Mouse (Mus musculus): Measurements from ENCODE around the gene Adamts4. TPM values are rescaled to one million over a fixed set of nuclear protein-coding genes. Genes with fewer than 3 reads are reported as not detected.
A peak's percentile ranks its signal among the peaks of the same experiment; 100 is the strongest.
"Not testable (repeated sequence)": the region's sequence is repeated elsewhere in the genome, so short reads cannot be mapped to it uniquely, and the experiment has no call there.

Adamts4 gene
- total RNA-seq, 2 experiments from 2014 or later: 4.2 to 5.3 TPM

- DNase-seq: no peak
- intact Hi-C loops (cut with DNase I): no loop called here
These were observed 43.7 kb downstream of the Adamts4 start for GRCm38 (mm10) chr1:171293906-171294297.

GRCm38 (mm10) chr1:171294298-171295062 lies 44.3 kb downstream of the Adamts4 start, which contains the start of gene Ufc1:
Gene Ufc1 (minus strand): TSS chr1:171295024.
- intact Hi-C loops (cut with DNase I): no loop called here
- peak; percentile 79 for DNase-seq

- intact Hi-C loops (cut with DNase I): no loop called here
- no peak for DNase-seq
These were observed 44.8 kb downstream of the Adamts4 start for GRCm38 (mm10) chr1:171295063-171295402.

GRCm38 (mm10) chr1:171298226-171298625 lies 48.0 kb downstream of the Adamts4 start:
- intact Hi-C loops (cut with DNase I): no loop called here
- no peak for DNase-seq

- DNase-seq; intact Hi-C loops (cut with DNase I): not testable (repeated sequence)
These were observed 55.9 kb downstream of the Adamts4 start for GRCm38 (mm10) chr1:171306157-171306556.

- no peak for DNase-seq
- intact Hi-C loops (cut with DNase I): no loop called here
These were observed 59.1 kb downstream of the Adamts4 start for GRCm38 (mm10) chr1:171309321-171309720.

Other genes with a start within 250 kb of the Adamts4 start
- not detected for gene Fcgr4, start 231.5 kb upstream of the Adamts4 start, total RNA-seq (2021)
- 1 to 10 TPM; 6.7 to 7.0 TPM for gene Fcgr3, start 185.5 kb upstream of the Adamts4 start, total RNA-seq (2021)
- 1 to 10 TPM in 1 of 2 experiments, under 1 TPM in 1; 0.91 to 1.6 TPM for gene Cfap126, start 136.5 kb upstream of the Adamts4 start, total RNA-seq (2021)
- 100 to 1,000 TPM; 200 to 212 TPM for gene Sdhc, start 99.8 kb upstream of the Adamts4 start, total RNA-seq (2021)
- gene Mpz, start 99.7 kb upstream of the Adamts4 start, total RNA-seq (2021): not detected
- 10 to 100 TPM in 1 of 2 experiments, 1 to 10 TPM in 1; 9.0 to 11.3 TPM for gene Pcp4l1, start 54.2 kb upstream of the Adamts4 start, total RNA-seq (2021)
- not detected for gene Nr1i3, start 36.5 kb upstream of the Adamts4 start, total RNA-seq (2021)
- 10 to 100 TPM; 50.7 to 56.9 TPM for gene Tomm40l, start 27.9 kb upstream of the Adamts4 start, total RNA-seq (2021)
- gene Apoa2, start 25.4 kb upstream of the Adamts4 start, total RNA-seq (2021): 1 to 10 TPM; 2.6 to 3.0 TPM
- 1 to 10 TPM; 7.1 to 8.0 TPM for gene Fcer1g, start 16.1 kb upstream of the Adamts4 start, total RNA-seq (2021)
- 100 to 1,000 TPM; 183 to 186 TPM for gene Ndufs2, start 967 bp downstream of the Adamts4 start, total RNA-seq (2021)
- 10 to 100 TPM; 74.2 to 87.8 TPM for gene B4galt3, start 19.9 kb downstream of the Adamts4 start, total RNA-seq (2021)
- 10 to 100 TPM; 19.6 to 25.4 TPM for gene Ppox, start 30.8 kb downstream of the Adamts4 start, total RNA-seq (2021)
- 10 to 100 TPM; 60.4 to 66.4 TPM for gene Usp21, start 37.6 kb downstream of the Adamts4 start, total RNA-seq (2021)
- 10 to 100 TPM; 91.2 to 93.4 TPM for gene Ufc1, start 44.6 kb downstream of the Adamts4 start, total RNA-seq (2021)
- gene Dedd, start 78.7 kb downstream of the Adamts4 start, total RNA-seq (2021): 10 to 100 TPM; 38.4 to 45.9 TPM
- 10 to 100 TPM; 35.3 to 36.8 TPM for gene Nit1, start 95.2 kb downstream of the Adamts4 start, total RNA-seq (2021)
- 100 to 1,000 TPM; 112 to 125 TPM for gene Pfdn2, start 95.2 kb downstream of the Adamts4 start, total RNA-seq (2021)
- gene Klhdc9, start 110.4 kb downstream of the Adamts4 start, total RNA-seq (2021): 1 to 10 TPM; 4.4 to 4.8 TPM
- 1 to 10 TPM in 1 of 2 experiments, under 1 TPM in 1; 0.88 to 1.2 TPM for gene Nectin4, start 119.7 kb downstream of the Adamts4 start, total RNA-seq (2021)
- gene Arhgap30, start 138.5 kb downstream of the Adamts4 start, total RNA-seq (2021): 1 to 10 TPM in 1 of 2 experiments, under 1 TPM in 1; 0.98 to 1.6 TPM
- gene Usf1, start 160.9 kb downstream of the Adamts4 start, total RNA-seq (2021): 100 to 1,000 TPM; 130 to 141 TPM
- gene Tstd1, start 168.5 kb downstream of the Adamts4 start, total RNA-seq (2021): 1 to 10 TPM; 2.9 to 5.8 TPM
- gene F11r, start 187.1 kb downstream of the Adamts4 start, total RNA-seq (2021): 1 to 10 TPM; 4.9 to 6.2 TPM